ENCODE assay signal across 16 mouse cellular contexts in genomic region chr3:146122125-146122420, GRCm38 (mm10). TPM values are rescaled to one million over a fixed set of nuclear protein-coding genes. Genes with fewer than 3 reads are reported as not detected.
DNase-seq lines count a peak whose midpoint lies in the region; ATAC-seq and TF ChIP-seq lines count a peak whose summit lies in the region.
"Had no signal": no experiment of that assay in that cellular context is flagged by ENCODE, and none has a peak within 500 bp of the region (broad histone marks: within the 10 kb centered on the region; RNA-seq: fewer than 3 reads in every experiment).

No protein-coding gene starts in this region.

- peaks cover 32% of the 10 kb centered on the region for H3K27me3 ChIP-seq in heart, embryonic 13.5 days (replicated peaks)
- peaks cover 11% of the 10 kb centered on the region for H3K27me3 ChIP-seq in kidney, embryonic 16.5 days (ENCODE audit: insufficient read depth, low read length)
- 0 out of 2 replicates have a peak, but pooled peaks cover 5% of the 10 kb centered on the region for H3K27me3 ChIP-seq in stomach, embryonic 14.5 days (ENCODE audit: control insufficient read depth, insufficient read depth, low read length)
- H3K27me3 ChIP-seq in stomach, postnatal 0 days (ENCODE audit: control insufficient read depth, insufficient read depth, low read length): 0 out of 2 replicates have a peak, but pooled peaks cover 2% of the 10 kb centered on the region
- peaks cover 7% of the 10 kb centered on the region; the same call in 1 of the 2 replicates for H3K27me3 ChIP-seq in limb, embryonic 14.5 days (ENCODE audit: control insufficient read depth, insufficient read depth, low read length)

- intact Hi-C loops in heart, postnatal 10 days (cut with DNase I): no loop called here

- H3K9ac ChIP-seq in heart, embryonic 13.5 days: peak overlapping the region; percentile 54
- peak overlapping the region; percentile 43 for H3K9ac ChIP-seq in kidney, embryonic 16.5 days (replicated peaks; ENCODE audit: low read length)
- no peak overlapping the region for H3K9ac ChIP-seq in stomach, embryonic 14.5 days (replicated peaks; ENCODE audit: low read depth, low read length)
- H3K9ac ChIP-seq in stomach, postnatal 0 days (ENCODE audit: low read length): no peak overlapping the region
- 0 out of 2 replicates have a peak overlapping the region, but pooled peaks have one; percentile 44 for H3K9ac ChIP-seq in limb, embryonic 14.5 days (ENCODE audit: low read depth, low read length, severe bottlenecking)

- no peak for TF ChIP-seq CTCF in stomach, postnatal 0 days (IDR thresholded peaks at IDR 0.05; ENCODE audit: low read depth)

- no peak for TF ChIP-seq EP300 in stomach, postnatal 0 days (optimal IDR thresholded peaks at IDR 0.05)

- H3K4me2 ChIP-seq in heart, embryonic 13.5 days: peak overlapping the region; percentile 65; the same call in 1 of the 2 replicates
- peak overlapping the region; percentile 48; the same call in 1 of the 2 replicates for H3K4me2 ChIP-seq in kidney, embryonic 16.5 days (replicated peaks; ENCODE audit: low read depth, low read length)
- H3K4me2 ChIP-seq in stomach, embryonic 14.5 days (replicated peaks; ENCODE audit: low read depth, low read length): peak overlapping the region; percentile 35; the same call in 1 of the 2 replicates
- no peak overlapping the region for H3K4me2 ChIP-seq in stomach, postnatal 0 days (replicated peaks; ENCODE audit: low read depth)
- H3K4me2 ChIP-seq in limb, embryonic 14.5 days (replicated peaks; ENCODE audit: low read depth, low read length, severe bottlenecking): peak overlapping the region; percentile 45; the same call in 1 of the 2 replicates

- peak overlapping the region; percentile 40; the same call in 1 of the 2 replicates for H3K4me3 ChIP-seq in heart, embryonic 13.5 days
- H3K4me3 ChIP-seq in kidney, embryonic 16.5 days (ENCODE audit: low read length): no peak overlapping the region
- H3K4me3 ChIP-seq in stomach, embryonic 14.5 days (ENCODE audit: low read depth, low read length): peak overlapping the region; percentile 13; the same call in 1 of the 2 replicates
- no peak overlapping the region for H3K4me3 ChIP-seq in stomach, postnatal 0 days (ENCODE audit: low read depth, low read length)
- no peak overlapping the region for H3K4me3 ChIP-seq in limb, embryonic 14.5 days (replicated peaks; ENCODE audit: low read length)

- H3K36me3 ChIP-seq in heart, embryonic 13.5 days: no peaks in the 10 kb centered on the region
- no peaks in the 10 kb centered on the region for H3K36me3 ChIP-seq in kidney, embryonic 16.5 days (ENCODE audit: insufficient read depth, low read length)
- no peaks in the 10 kb centered on the region for H3K36me3 ChIP-seq in stomach, embryonic 14.5 days (ENCODE audit: control insufficient read depth, insufficient read depth, low read length)
- H3K36me3 ChIP-seq in stomach, postnatal 0 days (ENCODE audit: control insufficient read depth, insufficient read depth, low read length): no peaks in the 10 kb centered on the region
- no peaks in the 10 kb centered on the region for H3K36me3 ChIP-seq in limb, embryonic 14.5 days (ENCODE audit: control insufficient read depth, insufficient read depth, low read length)

- ATAC-seq in heart, embryonic 13.5 days (ENCODE audit: extremely low read depth, insufficient number of reproducible peaks, low FRiP score, low TSS enrichment): no peak
- no peak for ATAC-seq in kidney, embryonic 16.5 days (ENCODE audit: low FRiP score, low TSS enrichment)
- no peak for ATAC-seq in stomach, embryonic 14.5 days (ENCODE audit: insufficient number of reproducible peaks, insufficient read depth, low FRiP score, low read depth)
- no peak for ATAC-seq in stomach, postnatal 0 days (ENCODE audit: low FRiP score, low TSS enrichment)
- ATAC-seq in limb, embryonic 14.5 days (ENCODE audit: low FRiP score, low read depth): no peak

- no peaks in the 10 kb centered on the region for H3K9me3 ChIP-seq in heart, embryonic 13.5 days
- H3K9me3 ChIP-seq in kidney, embryonic 16.5 days (ENCODE audit: low read length): no peaks in the 10 kb centered on the region
- no peaks in the 10 kb centered on the region for H3K9me3 ChIP-seq in stomach, embryonic 14.5 days (ENCODE audit: control insufficient read depth, low read depth, low read length)
- no peaks in the 10 kb centered on the region for H3K9me3 ChIP-seq in stomach, postnatal 0 days (ENCODE audit: control insufficient read depth, low read length)
- H3K9me3 ChIP-seq in limb, embryonic 14.5 days (ENCODE audit: control insufficient read depth, low read length): no peaks in the 10 kb centered on the region

- TF ChIP-seq POLR2A in limb, embryonic 14.5 days (IDR thresholded peaks at IDR 0.05; ENCODE audit: borderline replicate concordance, extremely low read depth, insufficient read depth, insufficient read length): no peak

- H3K4me1 ChIP-seq in heart, embryonic 13.5 days: peaks cover 16% of the 10 kb centered on the region
- peaks cover 17% of the 10 kb centered on the region for H3K4me1 ChIP-seq in kidney, embryonic 16.5 days (ENCODE audit: insufficient read depth, low read length)
- 0 out of 2 replicates have a peak, but pooled peaks cover 4% of the 10 kb centered on the region for H3K4me1 ChIP-seq in stomach, embryonic 14.5 days (ENCODE audit: control insufficient read depth, insufficient read depth, low read length)
- no peaks in the 10 kb centered on the region for H3K4me1 ChIP-seq in stomach, postnatal 0 days (replicated peaks; ENCODE audit: control insufficient read depth, insufficient read depth)
- H3K4me1 ChIP-seq in limb, embryonic 14.5 days (ENCODE audit: control insufficient read depth, insufficient read depth, low read length): peaks cover 19% of the 10 kb centered on the region; the same call in 1 of the 2 replicates

- no peak for DNase-seq in heart, postnatal 10 days
- DNase-seq in kidney, adult 8-10 months: no peak
- DNase-seq in stomach, postnatal 0 days (ENCODE audit: low spot score): no peak
- no peak for DNase-seq in limb, embryonic 14.5 days (ENCODE audit: low spot score)
- DNase-seq in cerebellum, adult 11-12 months: no peak
- DNase-seq: adrenal gland, postnatal 36 days; heart, postnatal 4 days; left cerebral cortex, postnatal 4 days; lung, adult 18-20 months; right cerebral cortex, postnatal 14 days had no signal

- H3K27ac ChIP-seq in heart, embryonic 13.5 days (replicated peaks): no peak overlapping the region
- H3K27ac ChIP-seq in kidney, embryonic 16.5 days (ENCODE audit: low read length): no peak overlapping the region
- H3K27ac ChIP-seq in stomach, embryonic 14.5 days (ENCODE audit: low read length): no peak overlapping the region
- H3K27ac ChIP-seq in stomach, postnatal 0 days (replicated peaks): no peak overlapping the region
- H3K27ac ChIP-seq in limb, embryonic 14.5 days (replicated peaks; ENCODE audit: low read depth, low read length): no peak overlapping the region

- WGBS in heart, embryonic 13.5 days: 67% methylated on average over 3 of the region's 3 CpGs
- 61% methylated on average over 3 of the region's 3 CpGs for WGBS in kidney, embryonic 16.5 days
- 48% methylated on average over 3 of the region's 3 CpGs for WGBS in stomach, embryonic 14.5 days
- WGBS in stomach, postnatal 0 days: 62% methylated on average over 3 of the region's 3 CpGs
- 52% methylated on average over 3 of the region's 3 CpGs for WGBS in limb, embryonic 14.5 days

RNA-seq across cellular contexts. Expression of gene Mcoln3, which starts 4.8 kb away (rescaled TPM):
- polyA plus RNA-seq in heart, embryonic 13.5 days (2015; fragmentation: Nextera tagmentation; extraction: Ambion mirVana): 0.45 and 1.1 TPM in 2 replicates
- not detected for total RNA-seq in heart, postnatal 10 days (2021)
- 20.5 and 20.6 TPM in 2 replicates for polyA plus RNA-seq in kidney, embryonic 16.5 days (2015; fragmentation: Nextera tagmentation; extraction: Ambion mirVana)
- 1.4 and 1.8 TPM in 2 replicates for polyA plus RNA-seq in stomach, embryonic 14.5 days (2014; fragmentation: Nextera tagmentation; extraction: Ambion mirVana)
- polyA plus RNA-seq in stomach, postnatal 0 days (2015; fragmentation: Nextera tagmentation; extraction: Ambion mirVana): not detected in 2 replicates
- 1.9 and 2.0 TPM in 2 replicates for polyA plus RNA-seq in limb, embryonic 14.5 days (2012; rRNA removed)
- polyA plus RNA-seq in limb, embryonic 14.5 days (2014; fragmentation: Nextera tagmentation; extraction: Ambion mirVana): 1.9 and 2.1 TPM in 2 replicates
- total RNA-seq: adrenal gland, postnatal 36 days had no signal

RNA-seq across cellular contexts. Expression of gene Wdr63, which starts 14.1 kb away (rescaled TPM):
- not detected in 2 replicates for polyA plus RNA-seq in heart, embryonic 13.5 days (2015; fragmentation: Nextera tagmentation; extraction: Ambion mirVana)
- not detected for total RNA-seq in heart, postnatal 10 days (2021)
- polyA plus RNA-seq in kidney, embryonic 16.5 days (2015; fragmentation: Nextera tagmentation; extraction: Ambion mirVana): 0.24 and 0.31 TPM in 2 replicates
- polyA plus RNA-seq in stomach, embryonic 14.5 days (2014; fragmentation: Nextera tagmentation; extraction: Ambion mirVana): not detected in 2 replicates
- polyA plus RNA-seq in stomach, postnatal 0 days (2015; fragmentation: Nextera tagmentation; extraction: Ambion mirVana): 0.62 and 0.72 TPM in 2 replicates
- polyA plus RNA-seq in limb, embryonic 14.5 days (2012; rRNA removed): 0.03 and 0.20 TPM in 2 replicates
- not detected in 2 replicates for polyA plus RNA-seq in limb, embryonic 14.5 days (2014; fragmentation: Nextera tagmentation; extraction: Ambion mirVana)
- total RNA-seq: gastrocnemius, postnatal 4 days; megakaryocyte progenitor cell, adult 5-6 weeks had no signal

RNA-seq across cellular contexts. Expression of gene Mcoln2, which starts 27.6 kb away (rescaled TPM):
- polyA plus RNA-seq in heart, embryonic 13.5 days (2015; fragmentation: Nextera tagmentation; extraction: Ambion mirVana): 0.42 and 0.57 TPM in 2 replicates
- under 1 TPM; 0.29 to 0.72 TPM for total RNA-seq in heart, postnatal 10 days (2021)
- polyA plus RNA-seq in kidney, embryonic 16.5 days (2015; fragmentation: Nextera tagmentation; extraction: Ambion mirVana): 0.84 and 1.3 TPM in 2 replicates
- polyA plus RNA-seq in stomach, embryonic 14.5 days (2014; fragmentation: Nextera tagmentation; extraction: Ambion mirVana): 1.4 and 1.6 TPM in 2 replicates
- polyA plus RNA-seq in stomach, postnatal 0 days (2015; fragmentation: Nextera tagmentation; extraction: Ambion mirVana): 1.9 TPM in 2 replicates
- 3.5 and 3.6 TPM in 2 replicates for polyA plus RNA-seq in limb, embryonic 14.5 days (2012; rRNA removed)
- 1.5 and 2.0 TPM in 2 replicates for polyA plus RNA-seq in limb, embryonic 14.5 days (2014; fragmentation: Nextera tagmentation; extraction: Ambion mirVana)
- total RNA-seq: adrenal gland, postnatal 36 days; layer of hippocampus, postnatal 14 days; left cerebral cortex, postnatal 4 days had no signal

Comparison
In these comparisons a context has a peak if more than half of its experiments do, and no peak if none do; other contexts are left out.
1. H3K4me3 ChIP-seq: peak in heart, embryonic 13.5 days (single experiment) and stomach, embryonic 14.5 days (single experiment); none in kidney, embryonic 16.5 days (single experiment), stomach, postnatal 0 days (single experiment) and limb, embryonic 14.5 days (single experiment).
2. H3K9ac ChIP-seq: peak in heart, embryonic 13.5 days (single experiment), kidney, embryonic 16.5 days (single experiment) and limb, embryonic 14.5 days (single experiment); none in stomach, embryonic 14.5 days (single experiment) and stomach, postnatal 0 days (single experiment).